Mouse (Mus musculus): ENCODE measurements around the gene Olfr316.
"Not testable (repeated sequence)": the region's sequence is repeated elsewhere in the genome, so short reads cannot be mapped to it uniquely, and the experiment has no call there.

The Olfr316 gene

GRCm38 (mm10) chr11:58752434-58752833 is at the start of gene Olfr316:
TSS of gene Olfr316 (plus strand) at chr11:58752734.
- no peak for DNase-seq (ENCODE audit: low spot score in 2 of 2)

- no peak for DNase-seq (ENCODE audit: low spot score in 2 of 2)
These were observed 43.4 kb upstream of the Olfr316 start for GRCm38 (mm10) chr11:58709086-58709485.

GRCm38 (mm10) chr11:58717723-58718122 is 34.8 kb upstream of the Olfr316 start:
- not testable (repeated sequence) for DNase-seq (ENCODE audit: low spot score in 2 of 2)

- no peak for DNase-seq (ENCODE audit: low spot score in 2 of 2)
These were observed 32.8 kb upstream of the Olfr316 start for GRCm38 (mm10) chr11:58719701-58720100.

- DNase-seq (ENCODE audit: low spot score in 2 of 2), result no peak
These were observed 28.6 kb upstream of the Olfr316 start, which contains the start of gene Olfr318 for GRCm38 (mm10) chr11:58723914-58724313. TSS of gene Olfr318 (minus strand) at chr11:58724014.

- DNase-seq (ENCODE audit: low spot score in 2 of 2), result not testable (repeated sequence)
These were observed 24.5 kb upstream of the Olfr316 start for GRCm38 (mm10) chr11:58727896-58728650.

GRCm38 (mm10) chr11:58733372-58733771 is 19.2 kb upstream of the Olfr316 start:
- DNase-seq (ENCODE audit: low spot score in 2 of 2), result peak; percentile 15 to 59

- DNase-seq (ENCODE audit: low spot score in 2 of 2), result no peak
These were observed 13.7 kb upstream of the Olfr316 start, which contains the start of gene Olfr317 for GRCm38 (mm10) chr11:58738792-58739262. TSS of gene Olfr317 (minus strand) at chr11:58739212.

GRCm38 (mm10) chr11:58751096-58751495 is 1.4 kb upstream of the Olfr316 start:
- peak; percentile 49 to 73 for DNase-seq (ENCODE audit: low spot score in 2 of 2)

GRCm38 (mm10) chr11:58772888-58773287 is 20.4 kb downstream of the Olfr316 start, which contains the start of gene Olfr315:
TSS of gene Olfr315 (plus strand) at chr11:58773188.
- no peak for DNase-seq (ENCODE audit: low spot score in 2 of 2)

- no peak for DNase-seq (ENCODE audit: low spot score in 2 of 2)
These were observed 30.1 kb downstream of the Olfr316 start, which contains the start of gene Olfr314 for GRCm38 (mm10) chr11:58782480-58783089. TSS of gene Olfr314 (plus strand) at chr11:58782952.

GRCm38 (mm10) chr11:58784182-58784581 is 31.6 kb downstream of the Olfr316 start:
- no peak for DNase-seq (ENCODE audit: low spot score in 2 of 2)

- DNase-seq (ENCODE audit: low spot score in 2 of 2), result no peak
These were observed 35.1 kb downstream of the Olfr316 start for GRCm38 (mm10) chr11:58787651-58788050.

GRCm38 (mm10) chr11:58788346-58788745 is 35.8 kb downstream of the Olfr316 start:
- no peak for DNase-seq (ENCODE audit: low spot score in 2 of 2)

- DNase-seq (ENCODE audit: low spot score in 2 of 2), result no peak
These were observed 37.0 kb downstream of the Olfr316 start for GRCm38 (mm10) chr11:58789532-58789931.

- no peak for DNase-seq (ENCODE audit: low spot score in 2 of 2)
These were observed 37.5 kb downstream of the Olfr316 start for GRCm38 (mm10) chr11:58790053-58790452.

- no peak for DNase-seq (ENCODE audit: low spot score in 2 of 2)
These were observed 38.1 kb downstream of the Olfr316 start for GRCm38 (mm10) chr11:58790646-58791045.

GRCm38 (mm10) chr11:58795856-58796255 is 43.3 kb downstream of the Olfr316 start:
- no peak for DNase-seq (ENCODE audit: low spot score in 2 of 2)

GRCm38 (mm10) chr11:58796850-58797249 is 44.3 kb downstream of the Olfr316 start:
- DNase-seq (ENCODE audit: low spot score in 2 of 2), result peak; percentile 65 to 80

- peak; percentile 39 to 45 for DNase-seq (ENCODE audit: low spot score in 2 of 2)
These were observed 47.2 kb downstream of the Olfr316 start for GRCm38 (mm10) chr11:58799747-58800146.

GRCm38 (mm10) chr11:58801558-58802228 is 49.2 kb downstream of the Olfr316 start, which contains the start of gene Fam183b:
TSS of gene Fam183b (minus strand) at chr11:58801960.
- DNase-seq (ENCODE audit: low spot score in 2 of 2), result peak; percentile 10 to 24

- DNase-seq (ENCODE audit: low spot score in 2 of 2), result no peak
These were observed 51.3 kb downstream of the Olfr316 start for GRCm38 (mm10) chr11:58803871-58804270.

All from frontal cortex, postnatal 36 days (tissue).